In genomic region chr3:135402201-135402658, GRCm38 (mm10) we compare ENCODE assay signal across 1 mouse cellular context.
TF ChIP-seq lines count a peak whose summit lies in the region.

No protein-coding gene starts in this region.

TF ChIP-seq in CH12.LX, 34 proteins besides CTCF, POLR2A, EP300 and RAD21 (continued from another document):
- TF ChIP-seq ZMIZ1 (IDR thresholded peaks at IDR 0.05; ENCODE audit: low read depth, low read length) (0 out of 2 replicates have a peak, but pooled peaks have one; percentile 60), GABPA (IDR thresholded peaks at IDR 0.05; ENCODE audit: insufficient replicate concordance, low read depth, low read length) (no peak; the same call in 1 of the 2 replicates), TBP (conservative IDR thresholded peaks at IDR 0.05; ENCODE audit: low read depth, low read length) (no peak), SMC3 (IDR thresholded peaks at IDR 0.05; ENCODE audit: low read depth, low read length) (peak; percentile 100), TCF12 (IDR thresholded peaks at IDR 0.05; ENCODE audit: low read depth, low read length) (peak; percentile 96), PAX5 (IDR thresholded peaks at IDR 0.05; ENCODE audit: low read length) (no peak), JUND (conservative IDR thresholded peaks at IDR 0.05; ENCODE audit: low read depth, low read length) (peak; percentile 74; the same call in 1 of the 2 replicates)
